Comparison of ENCODE assay signal across 8 mouse cellular contexts in genomic region chr11:88627327-88627726, GRCm38 (mm10).
DNase-seq lines count a peak whose midpoint lies in the region; ATAC-seq lines count a peak whose summit lies in the region.
"Had no signal": no experiment of that assay in that cellular context is flagged by ENCODE, and none has a peak within 500 bp of the region (broad histone marks: within the 10 kb centered on the region; RNA-seq: fewer than 3 reads in every experiment).

No protein-coding gene starts in this region.

- no peak overlapping the region for H3K4me3 ChIP-seq in kidney, embryonic 14.5 days (ENCODE audit: low read length)
- no peak overlapping the region for H3K4me3 ChIP-seq in neural tube, embryonic 13.5 days

- H3K36me3 ChIP-seq in kidney, embryonic 14.5 days (ENCODE audit: control insufficient read depth, insufficient read depth, low read length) = peaks cover 5% of the 10 kb centered on the region; the same call in 1 of the 2 replicates
- no peaks in the 10 kb centered on the region for H3K36me3 ChIP-seq in neural tube, embryonic 13.5 days

- H3K27ac ChIP-seq in kidney, embryonic 14.5 days (ENCODE audit: low read depth, low read length) = 0 out of 2 replicates have a peak overlapping the region, but pooled peaks have one; percentile 24
- peak overlapping the region; percentile 7; the same call in 1 of the 2 replicates for H3K27ac ChIP-seq in neural tube, embryonic 13.5 days (replicated peaks)

- no peaks in the 10 kb centered on the region for H3K27me3 ChIP-seq in kidney, embryonic 14.5 days (ENCODE audit: control insufficient read depth, insufficient read depth, low read length)
- no peaks in the 10 kb centered on the region for H3K27me3 ChIP-seq in neural tube, embryonic 13.5 days
- H3K27me3 ChIP-seq: Patski had no signal

- peaks cover 74% of the 10 kb centered on the region for H3K4me1 ChIP-seq in kidney, embryonic 14.5 days (ENCODE audit: control insufficient read depth, insufficient read depth, low read length)
- peaks cover 91% of the 10 kb centered on the region for H3K4me1 ChIP-seq in neural tube, embryonic 13.5 days (replicated peaks)

- no peaks in the 10 kb centered on the region for H3K9me3 ChIP-seq in kidney, embryonic 14.5 days (ENCODE audit: control insufficient read depth, low read length)
- no peaks in the 10 kb centered on the region for H3K9me3 ChIP-seq in neural tube, embryonic 13.5 days

- WGBS in kidney, embryonic 14.5 days = 27% methylated on average over 7 of the region's 7 CpGs
- WGBS in neural tube, embryonic 13.5 days = 63% methylated on average over 7 of the region's 7 CpGs

- ATAC-seq in kidney, embryonic 14.5 days (ENCODE audit: low FRiP score, low TSS enrichment) = no peak
- peak; percentile 58 for ATAC-seq in activated CD4-positive, CD25-positive, alpha-beta regulatory T cell, adult 4 months
- ATAC-seq in neural tube, embryonic 13.5 days (ENCODE audit: low read depth) = no peak
- ATAC-seq: Patski had no signal

- H3K4me2 ChIP-seq in kidney, embryonic 14.5 days (replicated peaks; ENCODE audit: low read depth, low read length) = no peak overlapping the region
- H3K4me2 ChIP-seq in neural tube, embryonic 13.5 days = no peak overlapping the region

- H3K9ac ChIP-seq in kidney, embryonic 14.5 days (ENCODE audit: low read depth, low read length) = no peak overlapping the region
- no peak overlapping the region for H3K9ac ChIP-seq in neural tube, embryonic 13.5 days

- DNase-seq in kidney, adult 18-20 months = no peak
- peak; percentile 78 for DNase-seq in ES-CJ7 (ENCODE audit: low read depth, low spot score)
- no peak for DNase-seq in layer of hippocampus, postnatal 14 days (ENCODE audit: low spot score in 2 of 2)
- no peak for DNase-seq in c-Kit-positive CD71-positive TER-119-positive erythroid progenitor cells, embryonic 14.5 days (ENCODE audit: low spot score)
